Mouse (Mus musculus): ENCODE data around the gene Tcf7. TPM values are rescaled to one million over a fixed set of nuclear protein-coding genes. Genes with fewer than 3 reads are reported as not detected.

Gene Tcf7
- polyA plus RNA-seq, 3 experiments from 2014 or later: 144 to 447 (median 399) TPM

DNA sequence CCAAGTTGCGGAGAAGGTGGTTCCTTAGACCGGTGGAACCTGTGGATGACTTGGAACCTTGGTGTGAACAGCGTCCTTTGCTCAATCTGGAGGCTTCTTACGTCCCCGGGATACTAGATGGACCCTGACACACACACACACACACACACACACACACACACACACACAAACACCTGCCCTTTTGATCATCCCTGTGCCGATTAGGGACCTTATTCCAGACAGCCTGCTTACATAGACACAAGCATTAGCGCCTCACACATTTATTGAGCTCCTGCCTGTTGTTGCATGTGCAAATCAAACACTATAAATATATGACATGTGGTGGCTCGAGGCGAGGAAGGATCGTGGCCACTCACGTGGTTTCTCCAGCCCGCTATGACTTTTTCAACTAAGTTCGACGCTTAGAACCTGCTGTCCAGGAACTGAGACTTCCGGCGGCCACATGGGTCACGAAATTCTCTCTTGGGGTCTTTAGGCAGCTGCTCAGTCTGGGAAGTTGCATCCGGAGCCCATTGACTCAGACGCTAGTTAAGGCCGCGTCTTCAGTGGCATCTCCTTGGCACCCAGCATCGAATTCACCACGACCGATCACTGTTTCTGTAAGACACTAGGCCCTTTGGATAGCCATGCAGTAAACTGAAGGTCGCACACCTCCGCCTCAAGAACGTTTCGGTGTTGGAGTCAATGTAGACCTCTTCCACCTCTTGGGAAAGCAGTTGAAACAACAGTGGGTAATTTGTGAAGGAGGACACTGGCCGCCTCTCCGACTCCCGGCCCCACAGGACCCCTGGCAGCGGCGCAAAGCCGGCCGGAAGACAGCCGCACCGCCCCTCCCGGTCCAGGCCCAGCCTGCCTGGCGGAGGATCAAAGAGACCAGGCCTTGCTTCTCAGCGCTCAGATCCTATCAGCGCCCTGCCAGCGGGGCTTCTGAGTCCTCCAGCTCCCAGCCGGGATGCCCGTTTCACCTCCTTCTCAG is 1.1 kb upstream of the Tcf7 start:
- peak; percentile 55 for ATAC-seq

- ATAC-seq: peak; percentile 23
Measured at GRCm38 (mm10) chr11:52282420-52282773, 417 bp downstream of the Tcf7 start.

DNA sequence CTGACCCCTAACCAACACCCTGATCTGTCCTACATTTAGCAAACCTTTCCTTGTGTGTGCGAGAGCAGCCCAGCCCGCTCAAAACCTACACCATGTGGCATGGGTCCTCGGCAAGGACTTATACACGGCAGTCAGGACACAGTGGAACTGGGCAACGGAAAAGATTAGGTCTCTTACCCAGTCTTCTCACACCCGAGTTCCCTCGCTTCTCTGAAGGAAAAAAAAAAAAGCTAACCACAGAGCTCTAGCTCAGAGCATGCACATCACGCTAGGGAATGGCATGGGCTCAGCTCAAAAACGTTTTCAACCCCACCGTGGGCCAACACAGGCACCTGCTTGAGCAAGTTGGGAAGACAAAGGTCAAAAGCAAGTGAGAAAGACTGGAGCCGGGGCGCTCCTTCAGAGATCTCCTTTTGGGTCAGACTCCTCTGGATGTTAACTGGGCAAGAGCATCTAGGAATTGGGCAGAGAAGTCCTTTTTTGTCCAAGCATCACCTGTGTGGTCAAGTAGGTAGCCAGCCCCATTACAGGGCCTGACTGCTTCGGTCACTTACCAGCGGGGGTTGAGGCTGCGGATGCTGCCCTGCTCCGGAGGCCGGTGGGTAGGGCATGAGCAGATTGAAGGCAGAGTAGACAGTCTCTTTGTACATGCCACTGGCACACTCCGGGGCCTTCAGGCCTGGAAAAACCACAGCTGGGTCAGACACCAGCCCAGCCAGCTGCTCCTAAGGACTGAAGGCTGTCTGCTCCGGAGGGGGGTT is 1.1 kb downstream of the Tcf7 start:
- ATAC-seq: no peak

GRCm38 (mm10) chr11:52280566-52281455 is 2.0 kb downstream of the Tcf7 start:
- no peak for ATAC-seq

GRCm38 (mm10) chr11:52279611-52280145 is 3.1 kb downstream of the Tcf7 start:
- no peak for ATAC-seq

DNA sequence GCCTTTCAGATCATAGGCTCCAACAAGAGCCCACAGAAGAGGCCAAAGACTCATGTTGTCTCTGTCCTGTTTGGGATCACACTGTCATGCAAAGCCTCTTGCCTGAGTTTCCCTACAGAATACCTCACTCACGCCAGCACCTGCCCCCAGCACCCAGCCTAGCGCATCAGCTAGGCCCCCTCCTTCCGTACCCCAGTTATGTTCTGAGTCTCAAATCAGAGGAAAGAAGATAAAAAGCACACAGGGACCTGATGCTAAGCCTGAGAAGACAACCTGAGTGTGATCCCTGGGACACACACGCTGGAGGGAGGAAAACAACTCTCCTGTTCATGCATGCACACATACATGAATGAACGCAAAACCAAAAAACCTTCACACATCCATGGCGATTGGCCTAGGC is 3.8 kb downstream of the Tcf7 start:
- ATAC-seq: no peak

GRCm38 (mm10) chr11:52278164-52278563 is 4.7 kb downstream of the Tcf7 start:
- ATAC-seq: no peak

- no peak for ATAC-seq
Measured at GRCm38 (mm10) chr11:52277433-52278150, 5.2 kb downstream of the Tcf7 start.

GRCm38 (mm10) chr11:52276961-52277391 is 5.8 kb downstream of the Tcf7 start:
- ATAC-seq: no peak

DNA sequence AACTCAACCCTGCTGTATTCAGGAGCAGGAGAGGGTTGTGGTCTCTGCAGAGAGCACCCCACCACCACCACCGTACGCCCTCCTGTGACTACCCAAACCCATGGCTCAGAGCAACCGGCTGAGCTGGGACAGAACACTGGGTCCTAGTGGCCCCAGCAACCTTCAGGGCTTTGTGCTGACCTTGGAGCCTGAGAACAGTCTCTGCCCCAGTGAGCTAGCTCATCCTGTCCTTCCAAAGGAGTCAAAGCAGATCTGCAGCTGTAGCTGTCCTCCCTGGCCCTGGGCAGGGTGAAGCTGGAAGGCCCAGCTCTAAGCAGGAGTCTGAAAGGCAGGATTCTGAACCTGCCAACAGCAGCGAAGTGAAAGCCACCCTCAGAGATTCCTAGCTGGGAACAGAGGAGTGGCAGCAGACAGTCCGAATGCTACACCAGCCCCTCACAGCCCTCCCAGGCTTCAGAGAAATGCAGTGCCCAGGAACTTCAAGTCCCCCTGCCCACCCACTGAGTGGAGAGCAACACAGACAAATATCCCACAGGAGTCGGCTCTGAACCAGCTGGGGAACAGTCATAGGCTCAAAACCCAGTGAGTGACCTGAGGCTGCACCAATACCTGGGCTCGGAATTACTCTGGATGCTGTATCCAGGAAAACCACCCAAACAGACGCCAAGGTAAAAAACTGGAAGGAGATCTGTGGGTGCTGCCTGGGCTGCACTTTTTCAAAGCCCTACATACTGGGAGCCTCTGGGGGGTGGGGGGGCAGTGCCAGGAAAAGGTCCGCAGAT is 6.8 kb downstream of the Tcf7 start:
- ATAC-seq: no peak

DNA sequence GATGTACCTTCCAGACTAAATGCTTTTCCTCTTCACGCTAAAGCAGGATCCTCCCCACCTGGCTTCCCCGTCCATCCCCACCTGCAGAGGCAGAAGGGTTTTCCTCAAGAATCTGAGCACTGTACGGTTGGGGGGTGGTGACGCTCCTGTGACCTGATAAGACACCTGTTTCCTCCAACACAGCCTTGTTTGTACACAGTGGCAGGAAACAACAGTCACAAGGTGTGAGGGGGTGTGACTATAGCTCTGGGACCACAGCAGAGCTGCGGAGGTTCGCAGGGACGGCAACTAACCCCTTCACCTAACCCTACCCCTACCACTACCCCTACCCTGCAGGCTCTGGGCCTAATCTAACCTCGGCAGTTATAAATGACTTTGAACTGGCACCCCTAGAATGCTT is 7.4 kb downstream of the Tcf7 start:
- ATAC-seq: peak; percentile 80

GRCm38 (mm10) chr11:52274456-52275112 is 8.2 kb downstream of the Tcf7 start:
- peak; percentile 19 for ATAC-seq

DNA sequence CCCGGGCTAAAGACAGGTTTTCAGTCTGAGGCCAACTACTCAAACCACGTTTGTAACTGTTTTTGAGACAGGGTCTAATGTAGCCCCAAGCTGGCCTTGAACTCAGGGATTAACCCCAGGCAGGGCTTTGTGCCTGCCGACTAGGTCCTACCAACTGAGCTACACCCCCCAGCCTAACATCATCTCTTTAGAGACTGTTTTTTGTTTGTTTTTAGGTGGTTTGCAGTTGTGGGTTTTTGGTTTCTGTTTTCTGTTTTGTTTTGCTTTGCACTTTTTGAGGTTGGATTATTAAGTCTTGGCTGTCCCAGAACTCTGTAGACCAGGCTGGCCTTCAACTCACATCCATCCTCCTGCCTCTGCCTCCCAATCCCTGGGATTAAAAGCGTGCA is 8.9 kb downstream of the Tcf7 start:
- ATAC-seq: peak; percentile 22

DNA sequence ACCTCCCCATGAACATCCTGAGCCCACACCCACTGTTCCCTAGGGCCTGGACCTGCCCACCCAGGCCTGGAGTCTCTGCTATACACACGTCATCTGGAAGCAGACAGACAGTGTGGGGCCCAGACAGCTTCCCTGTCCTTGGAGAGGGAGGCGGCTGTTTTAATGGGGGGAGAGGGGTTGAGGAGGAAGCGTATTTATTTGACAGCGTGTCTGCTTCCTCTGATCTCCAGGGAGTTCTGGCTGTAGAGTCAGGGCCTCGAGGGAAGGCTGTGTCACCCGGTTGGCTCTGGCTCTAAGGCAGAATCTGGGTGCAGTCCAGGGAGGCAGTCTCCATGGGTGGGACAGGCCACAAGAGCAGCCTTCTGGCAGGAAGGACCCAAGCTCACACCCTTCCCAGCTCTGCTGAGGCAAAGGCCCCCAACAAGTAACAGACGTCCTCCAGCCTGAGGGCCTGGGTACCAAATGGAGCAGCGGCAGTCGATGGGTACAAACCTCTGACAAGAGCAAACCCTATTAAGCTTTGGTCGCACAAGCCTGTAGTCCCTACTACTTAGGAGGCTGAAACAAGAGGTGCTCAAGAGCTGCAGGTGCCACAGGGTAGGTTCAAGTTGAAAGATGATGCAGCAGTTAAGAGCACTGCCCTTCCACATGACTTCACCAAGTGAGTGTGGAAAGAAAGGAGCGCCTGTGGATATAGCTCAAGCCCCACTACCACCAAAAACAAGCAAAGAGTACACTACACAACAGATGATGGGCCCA is 9.5 kb downstream of the Tcf7 start:
- no peak for ATAC-seq

- ATAC-seq: no peak
Measured at GRCm38 (mm10) chr11:52272619-52273018, 10.2 kb downstream of the Tcf7 start.

DNA sequence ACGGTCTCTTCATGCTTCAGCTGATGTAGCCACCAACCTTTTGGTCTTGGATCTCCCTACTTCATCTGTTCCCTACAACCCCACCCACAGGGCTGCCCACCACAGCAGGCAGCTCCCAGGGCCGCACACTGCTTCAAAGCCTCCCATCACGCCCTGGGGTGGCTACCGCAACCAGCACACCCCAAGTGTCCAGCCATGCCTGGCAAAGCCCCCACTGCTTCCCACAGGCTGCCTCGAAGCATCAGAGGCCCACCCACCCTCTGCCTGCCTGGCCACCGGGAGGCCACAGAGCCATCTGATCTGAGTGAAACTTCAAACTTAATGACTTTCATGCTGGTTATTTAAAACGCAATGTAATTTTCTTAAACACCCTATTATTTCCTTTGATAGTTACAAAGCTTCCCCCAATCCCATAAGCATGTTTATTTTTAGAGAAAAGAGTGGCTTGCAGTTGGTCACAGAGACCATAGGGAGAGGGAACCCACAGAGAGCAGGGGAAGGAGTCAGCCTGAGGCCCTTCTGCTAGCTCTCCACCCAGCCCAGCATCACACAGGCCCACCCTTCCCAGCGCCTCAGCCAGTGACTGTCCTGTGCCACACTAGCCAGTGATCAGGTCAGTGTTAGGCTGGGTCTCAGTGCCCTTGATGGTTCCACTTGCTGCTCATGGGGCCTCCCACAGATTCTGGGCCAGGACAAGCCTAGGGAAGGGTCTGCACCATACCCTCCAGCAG is 10.9 kb downstream of the Tcf7 start:
- ATAC-seq: no peak

GRCm38 (mm10) chr11:52269841-52270240 is 13.0 kb downstream of the Tcf7 start:
- no peak for ATAC-seq

DNA sequence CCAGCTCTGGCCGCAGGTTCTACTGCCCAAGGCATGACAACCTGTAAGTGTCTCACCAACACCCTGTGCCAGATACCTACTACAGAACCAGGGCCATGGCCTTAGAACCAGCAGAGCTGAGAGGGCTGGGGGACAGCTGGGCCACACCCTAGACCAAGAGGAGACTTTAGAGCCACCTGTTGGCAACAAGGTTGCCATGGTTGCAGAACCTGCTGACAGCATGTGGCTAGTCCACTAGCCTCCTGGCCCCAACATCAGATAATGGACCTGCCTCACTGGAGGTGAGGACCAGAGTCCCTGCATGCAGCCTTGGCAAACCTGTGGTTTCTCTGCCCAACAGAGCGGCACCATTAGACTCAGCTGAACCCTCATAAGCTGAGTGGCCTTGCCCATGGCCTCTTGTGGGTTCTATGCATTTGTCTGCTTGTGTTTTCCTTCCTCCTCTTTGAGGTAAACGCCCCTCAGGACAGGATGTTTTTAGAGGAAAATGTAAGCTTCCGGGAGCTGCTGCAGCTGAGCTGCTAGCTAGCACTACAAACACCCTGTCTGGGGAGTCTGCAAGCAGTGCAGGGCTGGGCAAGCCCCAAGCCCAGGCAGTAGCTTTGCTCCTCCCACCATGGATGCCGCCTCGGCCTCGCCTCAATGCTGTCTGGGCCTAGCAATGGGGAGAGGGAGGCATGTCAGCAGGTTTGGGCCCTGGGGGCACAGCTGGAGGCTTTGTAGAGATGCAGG is 14.5 kb downstream of the Tcf7 start:
- ATAC-seq: peak; percentile 59
